Mouse (Mus musculus) cerebellum, adult 2 months (tissue): ENCODE data around the gene Triobp.
A peak's percentile ranks its signal among the peaks of the same experiment; 100 is the strongest.

Experiments used
- CTCF ChIP-seq: fragments of 200-500 bp; IDR thresholded peaks from 2 replicates; pipeline ENCODE4 v1.5.1; 2011; ENCODE audit warnings: low read depth, mild to moderate bottlenecking, control low read depth, low read length, moderate library complexity, borderline replicate concordance; ENCODE audit not compliant: insufficient read depth
- POLR2A ChIP-seq: fragments of 200-500 bp; IDR thresholded peaks from 2 replicates; pipeline ENCODE4 v1.6.1; 2011; ENCODE audit warnings: low read length, control low read depth, borderline replicate concordance; ENCODE audit not compliant: insufficient read depth

GRCm38 (mm10) chr15:78988499-78988971 is 41.0 kb downstream of the Triobp start:
- no peak for TF ChIP-seq CTCF
- TF ChIP-seq POLR2A, result peak; percentile 42; the same call in 1 of the 2 replicates
